Mouse (Mus musculus) myocyte (in vitro differentiated cells): ENCODE measurements around the gene Csf2rb.

Source experiments
- MAX ChIP-seq: IDR thresholded peaks from one replicate; pipeline ENCODE4 v1.6.1; 2011; ENCODE audit warnings: low read depth, mild to moderate bottlenecking, control low read depth
- POLR2A ChIP-seq: IDR thresholded peaks from one replicate; pipeline ENCODE4 v1.6.1; 2011; ENCODE audit warnings: low read depth, mild to moderate bottlenecking, control low read depth, moderate library complexity; ENCODE audit not compliant: insufficient read length
- TCF12 ChIP-seq: IDR thresholded peaks from one replicate; pipeline ENCODE4 v1.6.1; 2011; ENCODE audit warnings: mild to moderate bottlenecking, control low read depth; ENCODE audit not compliant: poor library complexity, insufficient read depth, severe bottlenecking
- USF1 ChIP-seq: IDR thresholded peaks from one replicate; pipeline ENCODE4 v1.6.1; 2011; ENCODE audit warnings: low read depth, mild to moderate bottlenecking, control low read depth, moderate library complexity

DNA sequence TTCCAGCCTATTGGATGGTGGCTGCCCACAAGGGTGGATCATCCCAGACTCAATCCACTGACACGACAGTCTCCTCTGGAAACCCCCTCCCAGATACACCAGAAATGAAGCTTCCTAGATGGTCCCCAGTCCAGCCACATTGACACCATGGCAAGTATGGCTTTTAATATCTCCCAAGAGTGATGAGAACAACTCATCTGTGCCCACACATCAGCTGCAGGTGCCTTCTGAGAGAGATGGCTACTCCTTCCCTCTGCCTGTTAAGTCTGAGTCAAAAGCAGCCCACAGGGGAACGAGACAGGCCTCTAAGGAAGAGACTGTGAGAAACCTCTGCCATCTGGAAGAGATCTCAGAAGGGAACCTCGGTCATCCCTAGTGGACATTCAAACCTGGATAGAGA is 42.3 kb downstream of the Csf2rb start:
- no peak for TF ChIP-seq TCF12
- no peak for TF ChIP-seq MAX
- no peak for TF ChIP-seq USF1
- TF ChIP-seq POLR2A: no peak
